Mouse (Mus musculus) left cerebral cortex, adult 11 months (tissue): ENCODE data around the gene Rbbp9.

Source experiments
- DNase-seq: peaks from one replicate; pipeline ENCODE4 v3.0.0; 2022; ENCODE audit warnings: low spot score

Gene Rbbp9

GRCm38 (mm10) chr2:144502134-144502533 is 48.5 kb downstream of the Rbbp9 start:
- DNase-seq, result no peak
